23 mouse cellular contexts compared by ENCODE assay signal in the genomic region with DNA sequence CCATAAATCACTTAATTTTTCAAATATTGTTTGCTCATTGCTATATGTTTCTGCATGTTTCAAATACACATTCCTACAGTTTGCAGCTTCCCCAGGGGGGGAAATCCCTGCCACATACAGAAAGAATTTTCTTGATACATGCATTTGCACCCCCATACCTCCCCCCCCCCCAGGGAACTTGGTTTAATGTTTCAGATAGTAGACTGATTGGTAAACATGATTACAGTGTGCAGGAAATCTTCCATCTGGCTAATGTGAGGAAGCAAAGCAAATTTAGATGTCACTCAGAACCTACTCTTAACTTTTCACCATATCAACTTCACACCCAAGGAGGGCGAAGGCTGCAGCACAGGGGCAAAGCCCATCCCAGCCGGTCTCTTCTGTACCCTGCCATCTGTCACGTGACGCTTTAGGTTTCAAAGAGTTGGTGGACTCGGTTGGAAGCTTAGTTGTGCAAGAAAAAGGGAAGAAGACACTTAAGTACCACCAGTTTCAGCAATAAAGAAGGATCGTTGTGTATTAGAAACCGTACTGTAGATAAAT.
DNase-seq lines count a peak whose midpoint lies in the region; ATAC-seq and TF ChIP-seq lines count a peak whose summit lies in the region.
"Had no signal": no experiment of that assay in that cellular context is flagged by ENCODE, and none has a peak within 500 bp of the region (broad histone marks: within the 10 kb centered on the region; RNA-seq: fewer than 3 reads in every experiment).

No protein-coding gene starts in this region.

- H3K9me3 ChIP-seq in lung, embryonic 14.5 days (ENCODE audit: low read depth, low read length), result no peaks in the 10 kb centered on the region
- no peaks in the 10 kb centered on the region for H3K9me3 ChIP-seq in lung, postnatal 0 days (ENCODE audit: low read length)
- no peaks in the 10 kb centered on the region for H3K9me3 ChIP-seq in stomach, postnatal 0 days (ENCODE audit: control insufficient read depth, low read length)
- H3K9me3 ChIP-seq: forebrain, embryonic 10.5 days; forebrain, embryonic 13.5 days; heart, embryonic 12.5 days; heart, embryonic 15.5 days had no signal

- no peak for TF ChIP-seq CTCF in lung, embryonic 14.5 days (IDR thresholded peaks at IDR 0.05; ENCODE audit: low read depth)
- TF ChIP-seq CTCF in lung, postnatal 0 days (IDR thresholded peaks at IDR 0.05), result no peak
- no peak for TF ChIP-seq CTCF in stomach, postnatal 0 days (IDR thresholded peaks at IDR 0.05; ENCODE audit: low read depth)

- 47% methylated on average over 7 of the region's 7 CpGs for WGBS in lung, embryonic 14.5 days
- 49% methylated on average over 7 of the region's 7 CpGs for WGBS in lung, postnatal 0 days
- WGBS in stomach, postnatal 0 days, result 72% methylated on average over 7 of the region's 7 CpGs

- no peak; the same call in 1 of the 2 replicates for TF ChIP-seq EP300 in lung, postnatal 0 days (IDR thresholded peaks at IDR 0.05)
- no peak for TF ChIP-seq EP300 in stomach, postnatal 0 days (optimal IDR thresholded peaks at IDR 0.05)

- no peaks in the 10 kb centered on the region for H3K4me1 ChIP-seq in lung, embryonic 14.5 days (ENCODE audit: insufficient read depth)
- H3K4me1 ChIP-seq in lung, postnatal 0 days (ENCODE audit: insufficient read depth, low read depth, low read length), result no peaks in the 10 kb centered on the region
- H3K4me1 ChIP-seq in stomach, postnatal 0 days (replicated peaks; ENCODE audit: control insufficient read depth, insufficient read depth), result no peaks in the 10 kb centered on the region
- H3K4me1 ChIP-seq: forebrain, embryonic 10.5 days; forebrain, embryonic 13.5 days; heart, embryonic 12.5 days; heart, embryonic 15.5 days had no signal

- H3K27me3 ChIP-seq in lung, embryonic 14.5 days (ENCODE audit: insufficient read depth, low read length), result no peaks in the 10 kb centered on the region
- H3K27me3 ChIP-seq in lung, postnatal 0 days (replicated peaks; ENCODE audit: insufficient read depth, low read length), result no peaks in the 10 kb centered on the region
- no peaks in the 10 kb centered on the region for H3K27me3 ChIP-seq in stomach, postnatal 0 days (ENCODE audit: control insufficient read depth, insufficient read depth, low read length)
- H3K27me3 ChIP-seq: forebrain, embryonic 13.5 days; heart, embryonic 12.5 days; heart, embryonic 15.5 days had no signal

- no peak overlapping the region for H3K27ac ChIP-seq in lung, embryonic 14.5 days (ENCODE audit: low read depth)
- H3K27ac ChIP-seq in lung, postnatal 0 days (ENCODE audit: low read length), result no peak overlapping the region
- H3K27ac ChIP-seq in stomach, postnatal 0 days (replicated peaks), result no peak overlapping the region
- H3K27ac ChIP-seq: forebrain, embryonic 10.5 days; forebrain, embryonic 13.5 days; heart, embryonic 15.5 days; hindbrain, embryonic 14.5 days; hindbrain, postnatal 0 days had no signal

- H3K36me3 ChIP-seq in lung, embryonic 14.5 days (ENCODE audit: insufficient read depth), result peaks cover 12% of the 10 kb centered on the region; the same call in 1 of the 2 replicates
- H3K36me3 ChIP-seq in lung, postnatal 0 days (ENCODE audit: insufficient read depth, low read length), result 0 out of 2 replicates have a peak, but pooled peaks cover 5% of the 10 kb centered on the region
- H3K36me3 ChIP-seq in stomach, postnatal 0 days (ENCODE audit: control insufficient read depth, insufficient read depth, low read length), result no peaks in the 10 kb centered on the region

- H3K4me3 ChIP-seq in lung, embryonic 14.5 days (ENCODE audit: low read depth, low read length), result no peak overlapping the region
- no peak overlapping the region for H3K4me3 ChIP-seq in lung, postnatal 0 days (ENCODE audit: low read depth, low read length)
- H3K4me3 ChIP-seq in stomach, postnatal 0 days (ENCODE audit: low read depth, low read length), result no peak overlapping the region
- H3K4me3 ChIP-seq: forebrain, embryonic 10.5 days; forebrain, embryonic 13.5 days; heart, embryonic 12.5 days; heart, embryonic 15.5 days had no signal

- peak; percentile 87 for ATAC-seq in lung, embryonic 14.5 days (ENCODE audit: insufficient read depth)
- ATAC-seq in lung, postnatal 0 days, result peak; percentile 66
- no peak for ATAC-seq in stomach, postnatal 0 days (ENCODE audit: low FRiP score, low TSS enrichment)
- ATAC-seq: activated CD4-positive, CD25-positive, alpha-beta regulatory T cell, adult 4 months; CD4-positive, CD25-positive, alpha-beta regulatory T cell, adult 4 months; forebrain, embryonic 16.5 days; hindbrain, postnatal 0 days had no signal

- no peak overlapping the region for H3K4me2 ChIP-seq in lung, embryonic 14.5 days
- no peak overlapping the region for H3K4me2 ChIP-seq in lung, postnatal 0 days (replicated peaks; ENCODE audit: low read depth, low read length)
- H3K4me2 ChIP-seq in stomach, postnatal 0 days (replicated peaks; ENCODE audit: low read depth), result no peak overlapping the region
- H3K4me2 ChIP-seq: forebrain, embryonic 13.5 days; heart, embryonic 12.5 days; heart, embryonic 15.5 days; hindbrain, embryonic 14.5 days had no signal

- DNase-seq in lung, embryonic 14.5 days, result peak; percentile 80
- no peak for DNase-seq in lung, adult 18-20 months
- peak; percentile 52 for DNase-seq in lung, postnatal 0 days (ENCODE audit: low spot score)
- no peak for DNase-seq in lung, postnatal 14 days
- peak; percentile 4 for DNase-seq in stomach, postnatal 0 days (ENCODE audit: low spot score)
- DNase-seq in cerebellum, postnatal 4 days (ENCODE audit: low spot score in 2 of 2), result no peak
- DNase-seq: adrenal gland, adult 8-10 months; adrenal gland, postnatal 25 days; cerebellum, adult 11-12 months; cerebellum, adult 8-10 months; cerebellum, postnatal 36 days; gastrocnemius, postnatal 10 days; gastrocnemius, postnatal 36 days; heart, postnatal 4 days had no signal

- no peak overlapping the region for H3K9ac ChIP-seq in lung, embryonic 14.5 days
- no peak overlapping the region for H3K9ac ChIP-seq in lung, postnatal 0 days (replicated peaks; ENCODE audit: low read depth)
- H3K9ac ChIP-seq in stomach, postnatal 0 days (ENCODE audit: low read length), result no peak overlapping the region
- H3K9ac ChIP-seq: forebrain, embryonic 13.5 days; heart, embryonic 12.5 days; heart, embryonic 15.5 days; hindbrain, embryonic 14.5 days had no signal

Comparison
In these comparisons a context has a peak if more than half of its experiments do, and no peak if none do; other contexts are left out.
1. DNase-seq: peak in lung, embryonic 14.5 days (single experiment), lung, postnatal 0 days (single experiment) and stomach, postnatal 0 days (single experiment); none in lung, adult 18-20 months (0 of 2), lung, postnatal 14 days (single experiment) and cerebellum, postnatal 4 days (0 of 2).